ENCODE assay signal across 24 mouse cellular contexts in genomic region chr6:134870209-134870742, GRCm38 (mm10). TPM values are rescaled to one million over a fixed set of nuclear protein-coding genes. Genes with fewer than 3 reads are reported as not detected.
DNase-seq lines count a peak whose midpoint lies in the region; ATAC-seq and TF ChIP-seq lines count a peak whose summit lies in the region.
"Had no signal": no experiment of that assay in that cellular context is flagged by ENCODE, and none has a peak within 500 bp of the region (broad histone marks: within the 10 kb centered on the region; RNA-seq: fewer than 3 reads in every experiment).

No protein-coding gene starts in this region.

- no peaks in the 10 kb centered on the region for H3K4me1 ChIP-seq in intestine, postnatal 0 days (replicated peaks; ENCODE audit: control insufficient read depth, insufficient read depth, low read length)
- no peaks in the 10 kb centered on the region for H3K4me1 ChIP-seq in intestine, embryonic 15.5 days (replicated peaks)
- peaks cover 19% of the 10 kb centered on the region for H3K4me1 ChIP-seq in liver, embryonic 16.5 days (ENCODE audit: control insufficient read depth, low read depth, low read length)
- no peaks in the 10 kb centered on the region for H3K4me1 ChIP-seq in stomach, postnatal 0 days (replicated peaks; ENCODE audit: control insufficient read depth, insufficient read depth)
- H3K4me1 ChIP-seq: embryonic facial prominence, embryonic 13.5 days; forebrain, embryonic 15.5 days; heart, embryonic 12.5 days; hindbrain, embryonic 12.5 days; limb, embryonic 13.5 days; midbrain, embryonic 10.5 days had no signal

- TF ChIP-seq CTCF in intestine, postnatal 0 days (IDR thresholded peaks at IDR 0.05; ENCODE audit: low read depth): no peak
- no peak for TF ChIP-seq CTCF in stomach, postnatal 0 days (IDR thresholded peaks at IDR 0.05; ENCODE audit: low read depth)

- 91% methylated on average over 12 of the region's 12 CpGs for WGBS in intestine, postnatal 0 days
- 88% methylated on average over 12 of the region's 12 CpGs for WGBS in intestine, embryonic 15.5 days
- 51% methylated on average over 12 of the region's 12 CpGs for WGBS in liver, embryonic 16.5 days (ENCODE audit: insufficient replicate concordance)
- WGBS in stomach, postnatal 0 days: 88% methylated on average over 12 of the region's 12 CpGs

- peak overlapping the region; percentile 15; the same call in 1 of the 2 replicates for H3K27ac ChIP-seq in intestine, postnatal 0 days (ENCODE audit: low read depth, low read length)
- no peak overlapping the region for H3K27ac ChIP-seq in intestine, embryonic 15.5 days
- H3K27ac ChIP-seq in liver, embryonic 16.5 days (ENCODE audit: low read length): peak overlapping the region; percentile 65
- no peak overlapping the region for H3K27ac ChIP-seq in stomach, postnatal 0 days (replicated peaks)
- H3K27ac ChIP-seq: embryonic facial prominence, embryonic 13.5 days; forebrain, embryonic 15.5 days; hindbrain, embryonic 12.5 days; limb, embryonic 13.5 days; midbrain, embryonic 10.5 days had no signal

- H3K27me3 ChIP-seq in intestine, postnatal 0 days (replicated peaks; ENCODE audit: control insufficient read depth, insufficient read depth, low read length): no peaks in the 10 kb centered on the region
- H3K27me3 ChIP-seq in intestine, embryonic 15.5 days (replicated peaks): no peaks in the 10 kb centered on the region
- H3K27me3 ChIP-seq in liver, embryonic 16.5 days (ENCODE audit: control insufficient read depth, insufficient read depth, low read depth, low read length): no peaks in the 10 kb centered on the region
- H3K27me3 ChIP-seq in stomach, postnatal 0 days (ENCODE audit: control insufficient read depth, insufficient read depth, low read length): no peaks in the 10 kb centered on the region
- H3K27me3 ChIP-seq: embryonic facial prominence, embryonic 13.5 days; forebrain, embryonic 15.5 days; heart, embryonic 12.5 days; hindbrain, embryonic 12.5 days; limb, embryonic 13.5 days had no signal

- H3K9ac ChIP-seq in intestine, postnatal 0 days (ENCODE audit: low read depth, low read length): no peak overlapping the region
- H3K9ac ChIP-seq in intestine, embryonic 15.5 days: no peak overlapping the region
- peak overlapping the region; percentile 12; the same call in 1 of the 2 replicates for H3K9ac ChIP-seq in liver, embryonic 16.5 days (ENCODE audit: low read depth, low read length)
- no peak overlapping the region for H3K9ac ChIP-seq in stomach, postnatal 0 days (ENCODE audit: low read length)
- H3K9ac ChIP-seq: embryonic facial prominence, embryonic 13.5 days; forebrain, embryonic 15.5 days; heart, embryonic 12.5 days; hindbrain, embryonic 12.5 days; limb, embryonic 13.5 days; lung, embryonic 14.5 days had no signal

- H3K9me3 ChIP-seq in intestine, postnatal 0 days (ENCODE audit: control insufficient read depth): no peaks in the 10 kb centered on the region
- H3K9me3 ChIP-seq in intestine, embryonic 15.5 days: no peaks in the 10 kb centered on the region
- H3K9me3 ChIP-seq in liver, embryonic 16.5 days (replicated peaks; ENCODE audit: control insufficient read depth, low read length): no peaks in the 10 kb centered on the region
- no peaks in the 10 kb centered on the region for H3K9me3 ChIP-seq in stomach, postnatal 0 days (ENCODE audit: control insufficient read depth, low read length)
- H3K9me3 ChIP-seq: embryonic facial prominence, embryonic 13.5 days; forebrain, embryonic 15.5 days; heart, embryonic 12.5 days; hindbrain, embryonic 12.5 days had no signal

- H3K36me3 ChIP-seq in intestine, postnatal 0 days (ENCODE audit: control insufficient read depth, insufficient read depth): peaks cover 5% of the 10 kb centered on the region; the same call in 1 of the 2 replicates
- 0 out of 2 replicates have a peak, but pooled peaks cover 9% of the 10 kb centered on the region for H3K36me3 ChIP-seq in intestine, embryonic 15.5 days
- H3K36me3 ChIP-seq in liver, embryonic 16.5 days (ENCODE audit: control insufficient read depth, insufficient read depth): no peaks in the 10 kb centered on the region
- H3K36me3 ChIP-seq in stomach, postnatal 0 days (ENCODE audit: control insufficient read depth, insufficient read depth, low read length): 0 out of 2 replicates have a peak, but pooled peaks cover 4% of the 10 kb centered on the region

- no peak for TF ChIP-seq EP300 in stomach, postnatal 0 days (optimal IDR thresholded peaks at IDR 0.05)

- ATAC-seq in intestine, postnatal 0 days: no peak
- no peak for ATAC-seq in intestine, embryonic 15.5 days
- peak; percentile 68 for ATAC-seq in liver, embryonic 16.5 days (ENCODE audit: low read depth)
- ATAC-seq in stomach, postnatal 0 days (ENCODE audit: low FRiP score, low TSS enrichment): no peak
- ATAC-seq: CD4-positive, CD25-positive, alpha-beta regulatory T cell, adult 4 months; forebrain, embryonic 15.5 days; inflammation-experienced regulatory T-cells, adult 6 months had no signal

- no peak overlapping the region for H3K4me2 ChIP-seq in intestine, postnatal 0 days (replicated peaks; ENCODE audit: low read depth)
- no peak overlapping the region for H3K4me2 ChIP-seq in intestine, embryonic 15.5 days (replicated peaks)
- H3K4me2 ChIP-seq in liver, embryonic 16.5 days (ENCODE audit: low read depth, low read length): peak overlapping the region; percentile 25
- H3K4me2 ChIP-seq in stomach, postnatal 0 days (replicated peaks; ENCODE audit: low read depth): no peak overlapping the region
- H3K4me2 ChIP-seq: embryonic facial prominence, embryonic 13.5 days; forebrain, embryonic 15.5 days; heart, embryonic 12.5 days; hindbrain, embryonic 12.5 days; limb, embryonic 13.5 days; lung, embryonic 14.5 days had no signal

- DNase-seq in liver: peak; percentile 64
- DNase-seq in urinary bladder, postnatal 4 days (ENCODE audit: low spot score in 2 of 2): no peak
- no peak for DNase-seq in stomach, postnatal 0 days (ENCODE audit: low spot score)
- no peak for DNase-seq in left cerebral cortex, adult 9 months (ENCODE audit: low spot score in 2 of 2)
- DNase-seq: cerebellum, adult 11-12 months; cerebellum, postnatal 14 days; gastrocnemius, postnatal 25 days; heart, adult 18-20 months; heart, postnatal 10 days; kidney, postnatal 4 days; lung, embryonic 14.5 days; thymus, adult 2 months; thymus, postnatal 4 days had no signal

- no peak overlapping the region for H3K4me3 ChIP-seq in intestine, postnatal 0 days (ENCODE audit: low read depth, low read length)
- no peak overlapping the region for H3K4me3 ChIP-seq in intestine, embryonic 15.5 days (replicated peaks)
- no peak overlapping the region for H3K4me3 ChIP-seq in liver, embryonic 16.5 days (ENCODE audit: low read depth, low read length)
- no peak overlapping the region for H3K4me3 ChIP-seq in stomach, postnatal 0 days (ENCODE audit: low read depth, low read length)
- H3K4me3 ChIP-seq: embryonic facial prominence, embryonic 13.5 days; forebrain, embryonic 15.5 days; heart, embryonic 12.5 days; hindbrain, embryonic 12.5 days; limb, embryonic 13.5 days; midbrain, embryonic 10.5 days had no signal

RNA-seq across cellular contexts. Expression of gene Gpr19, which starts 28.1 kb away (rescaled TPM):
- polyA plus RNA-seq in intestine, postnatal 0 days (2015; fragmentation: Nextera tagmentation; extraction: Ambion mirVana): 6.5 and 7.3 TPM in 2 replicates
- polyA plus RNA-seq in intestine, embryonic 15.5 days (2015; fragmentation: Nextera tagmentation; extraction: Ambion mirVana): 10.4 and 10.6 TPM in 2 replicates
- 5.7 and 6.4 TPM in 2 replicates for polyA plus RNA-seq in liver, embryonic 16.5 days (2015; fragmentation: Nextera tagmentation; extraction: Ambion mirVana)
- polyA plus RNA-seq in stomach, postnatal 0 days (2015; fragmentation: Nextera tagmentation; extraction: Ambion mirVana): 6.6 and 6.9 TPM in 2 replicates

RNA-seq across cellular contexts. Expression of gene Crebl2, which starts 40.3 kb away (rescaled TPM):
- polyA plus RNA-seq in intestine, postnatal 0 days (2015; fragmentation: Nextera tagmentation; extraction: Ambion mirVana): 4.6 and 4.9 TPM in 2 replicates
- polyA plus RNA-seq in intestine, embryonic 15.5 days (2015; fragmentation: Nextera tagmentation; extraction: Ambion mirVana): 3.6 and 3.7 TPM in 2 replicates
- 3.1 and 3.3 TPM in 2 replicates for polyA plus RNA-seq in liver, embryonic 16.5 days (2015; fragmentation: Nextera tagmentation; extraction: Ambion mirVana)
- polyA plus RNA-seq in stomach, postnatal 0 days (2015; fragmentation: Nextera tagmentation; extraction: Ambion mirVana): 4.3 and 4.7 TPM in 2 replicates

RNA-seq across cellular contexts. Expression of gene Cdkn1b, which starts 49.9 kb away (rescaled TPM):
- 14.8 and 15.3 TPM in 2 replicates for polyA plus RNA-seq in intestine, postnatal 0 days (2015; fragmentation: Nextera tagmentation; extraction: Ambion mirVana)
- polyA plus RNA-seq in intestine, embryonic 15.5 days (2015; fragmentation: Nextera tagmentation; extraction: Ambion mirVana): 15.3 and 15.9 TPM in 2 replicates
- polyA plus RNA-seq in liver, embryonic 16.5 days (2015; fragmentation: Nextera tagmentation; extraction: Ambion mirVana): 11.7 and 17.4 TPM in 2 replicates
- polyA plus RNA-seq in stomach, postnatal 0 days (2015; fragmentation: Nextera tagmentation; extraction: Ambion mirVana): 11.7 and 14.4 TPM in 2 replicates

Comparison
In these comparisons a context has a peak if more than half of its experiments do, and no peak if none do; other contexts are left out.
1. H3K27ac ChIP-seq: peak in intestine, postnatal 0 days (single experiment) and liver, embryonic 16.5 days (single experiment); none in intestine, embryonic 15.5 days (single experiment) and stomach, postnatal 0 days (single experiment).